Mouse (Mus musculus) myocyte (in vitro differentiated cells): ENCODE measurements around the gene Pklr.

Source experiments
- E2F4 ChIP-seq: IDR thresholded peaks from one replicate; pipeline ENCODE4 v1.6.1; 2011; ENCODE audit warnings: mild to moderate bottlenecking, control low read depth, moderate library complexity; ENCODE audit not compliant: insufficient read depth
- MYOG ChIP-seq, 3 experiments: IDR thresholded peaks; one replicate each; pipeline ENCODE4 v1.6.1; 2011; ENCODE audit warnings: control low read depth in 2 of 3, low read depth in 2 of 3, mild to moderate bottlenecking in 2 of 3; ENCODE audit not compliant: insufficient read length in 2 of 3, control insufficient read depth in 1 of 3, insufficient read depth in 1 of 3
- POLR2A ChIP-seq: IDR thresholded peaks from one replicate; pipeline ENCODE4 v1.6.1; 2011; ENCODE audit warnings: low read depth, mild to moderate bottlenecking, control low read depth, moderate library complexity; ENCODE audit not compliant: insufficient read length
- POLR2AphosphoS2 ChIP-seq: IDR thresholded peaks from one replicate; pipeline ENCODE4 v1.6.1; 2011; ENCODE audit warnings: low read depth, control low read depth; ENCODE audit not compliant: insufficient read length
- SRF ChIP-seq: IDR thresholded peaks from one replicate; pipeline ENCODE4 v1.6.1; 2011; ENCODE audit warnings: low read depth; ENCODE audit not compliant: control insufficient read depth, insufficient read length
- TCF12 ChIP-seq: IDR thresholded peaks from one replicate; pipeline ENCODE4 v1.6.1; 2011; ENCODE audit warnings: mild to moderate bottlenecking, control low read depth; ENCODE audit not compliant: poor library complexity, insufficient read depth, severe bottlenecking
- USF1 ChIP-seq: IDR thresholded peaks from one replicate; pipeline ENCODE4 v1.6.1; 2011; ENCODE audit warnings: low read depth, mild to moderate bottlenecking, control low read depth, moderate library complexity

DNA sequence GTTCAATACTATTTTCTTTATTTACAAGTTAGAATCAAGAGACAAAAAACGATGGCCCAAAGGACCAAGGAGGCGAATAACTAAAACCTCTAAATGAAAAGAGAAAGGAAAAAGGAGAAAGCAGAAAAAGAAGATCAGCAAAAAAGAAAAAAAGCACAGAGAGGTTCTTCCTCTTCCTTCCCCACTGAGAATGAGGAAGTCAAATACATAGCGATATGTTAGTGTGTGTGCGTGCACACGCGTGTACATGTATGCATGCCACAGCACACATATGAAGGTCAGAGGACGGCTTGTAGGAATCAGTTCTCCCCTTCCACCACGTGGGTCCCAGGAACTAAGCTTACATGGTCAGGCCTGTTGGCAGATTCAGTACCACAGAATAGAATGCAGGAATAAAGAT is 21.0 kb downstream of the Pklr start:
- no peak for TF ChIP-seq POLR2A
- TF ChIP-seq SRF: no peak
- TF ChIP-seq USF1: no peak
- no peak for TF ChIP-seq E2F4
- TF ChIP-seq TCF12: no peak
- TF ChIP-seq POLR2AphosphoS2: no peak
- TF ChIP-seq MYOG (IDR thresholded peaks at IDR 0.05; ENCODE audit: control insufficient read depth in 1 of 3, insufficient read depth in 1 of 3, insufficient read length in 2 of 3, low read depth in 2 of 3): no peak
